Mouse (Mus musculus) heart, embryonic 11.5 days (tissue): Measurements from ENCODE around the gene Arl8b. TPM values are rescaled to one million over a fixed set of nuclear protein-coding genes. Genes with fewer than 3 reads are reported as not detected.

Source experiments
- ATAC-seq: fragments of 200-750 bp; cut with Nextera tagmentation; replicated peaks from 2 replicates; pipeline ENCODE4 v1.8.0; 2017; ENCODE audit warnings: moderate library complexity; ENCODE audit not compliant: insufficient number of reproducible peaks, low FRiP score, low TSS enrichment
- H3K27ac ChIP-seq: fragments of 300-500 bp; sonication (generic); 2 replicates; pipeline ENCODE4 v1.5.1; 2014; ENCODE audit warnings: mild to moderate bottlenecking, low read depth, low read length
- H3K27me3 ChIP-seq: fragments of 300-500 bp; sonication (generic); 2 replicates; pipeline ENCODE4 v1.6.1; 2014; ENCODE audit warnings: mild to moderate bottlenecking, low read length, mixed read lengths; ENCODE audit not compliant: control insufficient read depth, insufficient read depth
- H3K36me3 ChIP-seq: fragments of 300-500 bp; sonication (generic); 2 replicates; pipeline ENCODE4 v1.6.1; 2014; ENCODE audit warnings: mild to moderate bottlenecking, low read length, moderate library complexity, mixed read lengths; ENCODE audit not compliant: control insufficient read depth, insufficient read depth
- H3K4me1 ChIP-seq: fragments of 300-500 bp; sonication (generic); 2 replicates; pipeline ENCODE4 v1.6.1; 2014; ENCODE audit warnings: low read length; ENCODE audit not compliant: control insufficient read depth, insufficient read depth
- H3K4me2 ChIP-seq: fragments of 300-500 bp; sonication (generic); 2 replicates; pipeline ENCODE4 v1.6.1; 2014; ENCODE audit warnings: mild to moderate bottlenecking, moderate library complexity
- H3K4me3 ChIP-seq: fragments of 300-500 bp; sonication (generic); 2 replicates; pipeline ENCODE4 v1.5.1; 2014; ENCODE audit warnings: low read depth, low read length
- H3K9ac ChIP-seq: fragments of 300-500 bp; sonication (generic); 2 replicates; pipeline ENCODE4 v1.6.1; 2014; ENCODE audit warnings: mild to moderate bottlenecking, low read depth, low read length, moderate library complexity
- H3K9me3 ChIP-seq: fragments of 300-500 bp; sonication (generic); replicated peaks from 2 replicates; pipeline ENCODE4 v1.6.1; 2016; ENCODE audit warnings: low read length; ENCODE audit not compliant: control insufficient read depth
- WGBS: fragments of 180-500 bp; shearing (Covaris S2); extraction: QIAGEN DNeasy Blood & Tissue Kit; methylation state at CpG from one replicate; pipeline ENCODE4 v1.1.7; 2014; ENCODE audit not compliant: insufficient replicate concordance; 5-methylcytosine and 5-hydroxymethylcytosine counted together
- polyA plus RNA-seq: library from polyadenylated mRNA; unstranded; fragments of >200 nt; fragmentation: Nextera tagmentation; extraction: Ambion mirVana; gene quantifications from 2 replicates; pipeline ENCODE4 v1.2.1, GENCODE M21; 2014

Arl8b gene
- polyA plus RNA-seq, 1 experiment from 2014 or later: 68.4 TPM

DNA sequence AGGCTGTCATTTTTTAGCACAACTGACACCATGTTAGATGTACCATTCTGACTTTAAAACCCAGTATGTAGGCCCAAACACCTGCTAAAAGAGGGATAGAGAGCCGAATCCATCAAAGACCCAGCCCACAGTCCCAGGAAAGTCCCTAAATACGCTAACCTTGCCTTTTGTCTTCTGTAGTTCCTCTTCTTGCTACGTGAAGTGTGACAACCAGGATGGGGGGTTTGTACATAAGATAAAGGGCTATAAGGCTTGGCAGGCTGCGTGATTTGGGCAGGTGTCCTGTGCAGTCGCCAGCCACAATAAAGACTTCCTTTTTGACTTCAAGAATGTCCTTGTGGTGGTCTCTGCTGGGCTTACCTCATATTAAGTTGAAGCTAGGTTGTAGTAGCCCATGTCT is 4.5 kb upstream of the Arl8b start:
- Histone ChIP-seq H3K4me3 (no peak overlapping the region), H3K4me2 (no peak overlapping the region), H3K27me3 (no peaks in the 10 kb centered on the region), H3K9me3 (no peaks in the 10 kb centered on the region), H3K4me1 (no peaks in the 10 kb centered on the region), H3K36me3 (no peaks in the 10 kb centered on the region), H3K27ac (no peak overlapping the region), H3K9ac (no peak overlapping the region)
- 71% methylated on average over 5 of the region's 5 CpGs for WGBS
- no peak for ATAC-seq

DNA sequence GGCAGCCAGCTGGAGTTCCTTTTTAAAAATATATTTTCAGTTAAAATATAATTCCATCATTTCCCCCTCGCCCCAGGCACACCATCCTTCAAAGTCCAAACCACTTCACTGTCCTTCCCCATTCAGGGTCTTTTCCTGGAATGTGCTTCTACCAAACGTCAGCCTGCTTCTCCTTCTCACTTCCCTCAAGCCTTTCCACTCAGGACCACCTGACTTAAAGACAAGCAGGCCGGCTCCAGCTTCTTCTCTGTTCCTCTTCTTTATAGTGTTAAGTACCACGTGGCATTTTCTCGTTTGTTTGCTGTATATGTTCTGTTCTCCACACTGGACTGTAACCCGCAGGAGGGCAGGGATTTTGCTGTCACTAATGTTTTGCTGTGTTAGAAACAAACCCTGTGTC is 1.0 kb upstream of the Arl8b start:
- Histone ChIP-seq H3K4me2 (no peak overlapping the region), H3K4me1 (peaks cover 14% of the 10 kb centered on the region), H3K9me3 (no peaks in the 10 kb centered on the region), H3K9ac (no peak overlapping the region), H3K27ac (no peak overlapping the region), H3K27me3 (no peaks in the 10 kb centered on the region), H3K4me3 (no peak overlapping the region), H3K36me3 (no peaks in the 10 kb centered on the region)
- WGBS: 61% methylated on average over 6 of the region's 6 CpGs
- ATAC-seq: no peak

GRCm38 (mm10) chr6:108783184-108783881 is 434 bp downstream of the Arl8b start:
- Histone ChIP-seq H3K27ac (peak overlapping the region; percentile 85), H3K9me3 (no peaks in the 10 kb centered on the region), H3K4me2 (peak overlapping the region; percentile 90), H3K27me3 (no peaks in the 10 kb centered on the region), H3K36me3 (no peaks in the 10 kb centered on the region), H3K4me1 (peaks cover 14% of the 10 kb centered on the region), H3K4me3 (peak overlapping the region; percentile 100), H3K9ac (peak overlapping the region; percentile 97)
- ATAC-seq: peak; percentile 61
- under 1% methylated on average over 51 of the region's 57 CpGs for WGBS

DNA sequence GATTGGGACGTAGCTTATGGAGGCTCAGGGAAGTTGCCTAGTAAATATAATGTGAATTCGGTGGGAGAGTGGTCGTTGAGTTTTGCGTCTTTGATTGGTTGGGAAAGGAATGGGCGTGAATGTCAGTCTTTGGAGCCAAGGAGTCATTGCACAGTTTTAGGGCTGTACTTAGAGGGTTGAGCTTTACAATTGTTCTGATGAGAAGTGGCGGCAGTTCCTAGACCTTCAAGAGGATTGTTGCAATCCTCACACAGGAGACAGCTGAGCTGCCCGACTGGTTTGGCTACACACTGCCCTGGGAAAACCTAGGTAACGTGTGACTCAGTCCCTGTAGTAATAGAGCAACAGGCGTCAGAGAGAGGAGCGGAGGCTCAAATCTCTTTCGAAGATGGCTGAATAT is 1.2 kb downstream of the Arl8b start:
- no peaks in the 10 kb centered on the region for H3K9me3 ChIP-seq

DNA sequence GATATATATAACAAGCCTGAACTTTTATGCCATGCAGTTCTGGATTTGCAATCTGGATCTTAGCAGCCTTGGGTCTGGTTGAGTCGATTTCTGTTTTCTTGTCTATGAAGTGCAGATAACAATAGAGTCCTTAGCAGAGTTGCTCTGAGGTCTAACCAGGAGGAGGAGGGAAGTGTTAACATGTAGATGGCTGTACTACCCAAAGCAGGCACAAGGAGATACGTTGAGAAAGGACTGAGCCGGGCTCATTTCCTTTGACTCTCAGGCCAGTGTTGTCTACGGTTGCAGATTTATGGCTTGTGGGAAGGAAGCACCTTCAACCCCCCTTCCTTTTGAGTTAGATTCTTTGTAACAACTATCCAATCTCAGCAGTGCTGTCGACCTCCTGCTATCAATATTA is 1.9 kb downstream of the Arl8b start:
- Histone ChIP-seq H3K27me3 (no peaks in the 10 kb centered on the region), H3K36me3 (no peaks in the 10 kb centered on the region), H3K4me1 (peaks cover 14% of the 10 kb centered on the region), H3K9ac (no peak overlapping the region), H3K4me3 (peak overlapping the region; percentile 100), H3K27ac (no peak overlapping the region), H3K4me2 (peak overlapping the region; percentile 90), H3K9me3 (no peaks in the 10 kb centered on the region)
- WGBS: 44% methylated on average over 5 of the region's 5 CpGs
- ATAC-seq: no peak

More for the DNA sequence above, 1.2 kb downstream of the Arl8b start:
- no peaks in the 10 kb centered on the region for H3K36me3 ChIP-seq
- no peak overlapping the region for H3K27ac ChIP-seq
- ATAC-seq: no peak
- 29% methylated on average over 11 of the region's 11 CpGs for WGBS
- H3K27me3 ChIP-seq: no peaks in the 10 kb centered on the region
- peak overlapping the region; percentile 90 for H3K4me2 ChIP-seq
- peaks cover 14% of the 10 kb centered on the region for H3K4me1 ChIP-seq
- H3K9ac ChIP-seq: peak overlapping the region; percentile 97
- H3K4me3 ChIP-seq: peak overlapping the region; percentile 100

- H3K9ac ChIP-seq: no peak overlapping the region
- no peak overlapping the region for H3K27ac ChIP-seq
- H3K36me3 ChIP-seq: no peaks in the 10 kb centered on the region
- no peak overlapping the region for H3K4me3 ChIP-seq
- no peak for ATAC-seq
- H3K27me3 ChIP-seq: no peaks in the 10 kb centered on the region
- no peak overlapping the region for H3K4me2 ChIP-seq
- 79% methylated on average over 3 of the region's 3 CpGs for WGBS
- H3K4me1 ChIP-seq: peaks cover 14% of the 10 kb centered on the region
- H3K9me3 ChIP-seq: no peaks in the 10 kb centered on the region
Observed at GRCm38 (mm10) chr6:108785551-108785950, 2.7 kb downstream of the Arl8b start.

GRCm38 (mm10) chr6:108791498-108791897 is 8.6 kb downstream of the Arl8b start:
- Histone ChIP-seq H3K9ac (no peak overlapping the region), H3K4me1 (peaks cover 5% of the 10 kb centered on the region; the same call in 1 of the 2 replicates), H3K4me2 (no peak overlapping the region), H3K27ac (no peak overlapping the region), H3K27me3 (no peaks in the 10 kb centered on the region), H3K4me3 (no peak overlapping the region), H3K9me3 (no peaks in the 10 kb centered on the region), H3K36me3 (no peaks in the 10 kb centered on the region)
- ATAC-seq: no peak
- 72% methylated on average over 5 of the region's 5 CpGs for WGBS

- H3K9me3 ChIP-seq: no peaks in the 10 kb centered on the region
- no peak overlapping the region for H3K27ac ChIP-seq
- no peaks in the 10 kb centered on the region for H3K36me3 ChIP-seq
- H3K27me3 ChIP-seq: no peaks in the 10 kb centered on the region
- ATAC-seq: no peak
- H3K9ac ChIP-seq: no peak overlapping the region
- H3K4me1 ChIP-seq: peaks cover 8% of the 10 kb centered on the region; the same call in 1 of the 2 replicates
- WGBS: 55% methylated on average over 1 of the region's 1 CpGs
- H3K4me3 ChIP-seq: no peak overlapping the region
- H3K4me2 ChIP-seq: no peak overlapping the region
Observed at GRCm38 (mm10) chr6:108795912-108796311, 13.0 kb downstream of the Arl8b start.

GRCm38 (mm10) chr6:108796706-108797105 is 13.8 kb downstream of the Arl8b start:
- ATAC-seq: no peak
- Histone ChIP-seq H3K9ac (no peak overlapping the region), H3K9me3 (no peaks in the 10 kb centered on the region), H3K27me3 (no peaks in the 10 kb centered on the region), H3K4me2 (no peak overlapping the region), H3K27ac (no peak overlapping the region), H3K4me3 (no peak overlapping the region), H3K36me3 (no peaks in the 10 kb centered on the region), H3K4me1 (peaks cover 8% of the 10 kb centered on the region; the same call in 1 of the 2 replicates)
- WGBS: 49% methylated on average over 2 of the region's 2 CpGs
